Comparison of ENCODE assay signal across 7 mouse cellular contexts in the genomic region with DNA sequence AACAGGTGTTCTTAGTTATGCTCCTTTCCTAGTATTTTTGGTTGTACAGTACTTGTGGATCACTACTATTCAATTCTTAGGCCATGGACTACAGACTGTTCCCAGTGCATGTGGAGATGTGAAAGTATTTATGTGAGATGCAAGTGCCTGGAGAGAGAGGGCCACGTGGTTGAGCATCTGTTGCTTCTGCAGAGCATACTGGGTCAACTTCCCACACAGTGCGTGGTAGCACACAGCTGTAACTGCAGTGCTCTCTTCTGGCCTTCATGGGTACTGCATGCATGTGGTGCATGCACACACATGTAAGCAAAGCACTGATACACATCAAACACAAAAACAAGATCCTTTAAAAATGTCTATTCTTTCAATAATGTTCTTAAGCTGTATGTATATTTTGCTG. TPM values are rescaled to one million over a fixed set of nuclear protein-coding genes. Genes with fewer than 3 reads are reported as not detected.
DNase-seq lines count a peak whose midpoint lies in the region; ATAC-seq and TF ChIP-seq lines count a peak whose summit lies in the region.

No protein-coding gene starts in this region.

- no peak overlapping the region for H3K4me3 ChIP-seq in kidney, embryonic 14.5 days (ENCODE audit: low read length)
- H3K4me3 ChIP-seq in ES-E14 (ENCODE audit: insufficient read depth in 1 of 2, low read depth in 1 of 2, low read length in 2 of 2, poor library complexity in 1 of 2, severe bottlenecking in 1 of 2) = no peak overlapping the region
- H3K4me3 ChIP-seq in lung, postnatal 0 days (ENCODE audit: low read depth, low read length) = no peak overlapping the region

- WGBS in kidney, embryonic 14.5 days = 83% methylated on average over 2 of the region's 2 CpGs
- 74% methylated on average over 2 of the region's 2 CpGs for WGBS in lung, postnatal 0 days

- no peak for ATAC-seq in kidney, embryonic 14.5 days (ENCODE audit: low FRiP score, low TSS enrichment)
- ATAC-seq in inflammation-experienced regulatory T-cells, adult 6 months = peak; percentile 50
- no peak; the same call in 1 of the 2 replicates for ATAC-seq in lung, postnatal 0 days

- no peak for TF ChIP-seq POLR2A in brain, embryonic 14.5 days (IDR thresholded peaks at IDR 0.05; ENCODE audit: borderline replicate concordance, extremely low read depth, insufficient read depth, insufficient read length, poor library complexity, severe bottlenecking)

- TF ChIP-seq EP300 in lung, postnatal 0 days (IDR thresholded peaks at IDR 0.05) = no peak

- DNase-seq in kidney, adult 18-20 months = peak; percentile 62
- peak; percentile 44 for DNase-seq in ES-E14 (ENCODE audit: low read depth, low spot score)
- DNase-seq in brain, embryonic 14.5 days (ENCODE audit: low read depth) = peak; percentile 11
- DNase-seq in lung, postnatal 0 days (ENCODE audit: low spot score) = peak; percentile 24
- DNase-seq in thymus, postnatal 36 days = peak; percentile 43

- no peaks in the 10 kb centered on the region for H3K27me3 ChIP-seq in kidney, embryonic 14.5 days (ENCODE audit: control insufficient read depth, insufficient read depth, low read length)
- H3K27me3 ChIP-seq in lung, postnatal 0 days (replicated peaks; ENCODE audit: insufficient read depth, low read length) = no peaks in the 10 kb centered on the region

- no peak overlapping the region for H3K9ac ChIP-seq in kidney, embryonic 14.5 days (ENCODE audit: low read depth, low read length)
- no peak overlapping the region for H3K9ac ChIP-seq in ES-E14 (ENCODE audit: insufficient read depth, low read depth, low read length, poor library complexity, severe bottlenecking)
- H3K9ac ChIP-seq in lung, postnatal 0 days (replicated peaks; ENCODE audit: low read depth) = no peak overlapping the region

- H3K4me2 ChIP-seq in kidney, embryonic 14.5 days (replicated peaks; ENCODE audit: low read depth, low read length) = no peak overlapping the region
- H3K4me2 ChIP-seq in lung, postnatal 0 days (replicated peaks; ENCODE audit: low read depth, low read length) = no peak overlapping the region

- H3K9me3 ChIP-seq in kidney, embryonic 14.5 days (ENCODE audit: control insufficient read depth, low read length) = no peaks in the 10 kb centered on the region
- H3K9me3 ChIP-seq in ES-E14 (ENCODE audit: control insufficient read depth, insufficient read depth, low read depth, low read length) = no peaks in the 10 kb centered on the region
- H3K9me3 ChIP-seq in lung, postnatal 0 days (ENCODE audit: low read length) = no peaks in the 10 kb centered on the region

- peak; percentile 38; the same call in 1 of the 2 replicates for TF ChIP-seq CTCF in brain, embryonic 14.5 days (IDR thresholded peaks at IDR 0.05; ENCODE audit: borderline replicate concordance, extremely low read depth, insufficient read depth, insufficient read length)
- peak; percentile 77 for TF ChIP-seq CTCF in lung, postnatal 0 days (IDR thresholded peaks at IDR 0.05)

- H3K36me3 ChIP-seq in kidney, embryonic 14.5 days (ENCODE audit: control insufficient read depth, insufficient read depth, low read length) = peaks cover 64% of the 10 kb centered on the region
- peaks cover 4% of the 10 kb centered on the region; the same call in 1 of the 2 replicates for H3K36me3 ChIP-seq in ES-E14 (ENCODE audit: control insufficient read depth, insufficient read depth, low read length, poor library complexity, severe bottlenecking)
- H3K36me3 ChIP-seq in lung, postnatal 0 days (ENCODE audit: insufficient read depth, low read length) = peaks cover 14% of the 10 kb centered on the region

- no peaks in the 10 kb centered on the region for H3K4me1 ChIP-seq in kidney, embryonic 14.5 days (ENCODE audit: control insufficient read depth, insufficient read depth, low read length)
- H3K4me1 ChIP-seq in ES-E14 (ENCODE audit: control insufficient read depth in 2 of 2, insufficient read depth in 2 of 2, low read length in 2 of 2, poor library complexity in 1 of 2) = no peaks in the 10 kb centered on the region
- no peaks in the 10 kb centered on the region for H3K4me1 ChIP-seq in lung, postnatal 0 days (ENCODE audit: insufficient read depth, low read depth, low read length)

- in situ Hi-C loops in ES-E14 (cut with MboI; ENCODE audit: low sequenced_read_pairs in 2 of 2, unreplicated experiment in 2 of 2) = no loop called here

- no peak overlapping the region for H3K27ac ChIP-seq in kidney, embryonic 14.5 days (ENCODE audit: low read depth, low read length)
- H3K27ac ChIP-seq in ES-E14 (ENCODE audit: insufficient read depth, low read depth, low read length, poor library complexity, severe bottlenecking) = no peak overlapping the region
- H3K27ac ChIP-seq in lung, postnatal 0 days (ENCODE audit: low read length) = no peak overlapping the region

TF ChIP-seq in ES-E14, 5 proteins besides CTCF, POLR2A, EP300 and RAD21:
- peak; percentile 60; the same call in 1 of the 2 replicates for TF ChIP-seq ZC3H11A (IDR thresholded peaks at IDR 0.05; ENCODE audit: borderline replicate concordance, low read depth, low read length)
- no peak for TF ChIP-seq MAFK (IDR thresholded peaks at IDR 0.05; ENCODE audit: insufficient read depth, low read depth, low read length)
- no peak for TF ChIP-seq ZNF384 (IDR thresholded peaks at IDR 0.05; ENCODE audit: low read depth, low read length)
TF ChIP-seq in ES-E14: peak in this region for 1.

RNA-seq across cellular contexts. Expression of a gene that starts 32.6 kb away (rescaled TPM):
- polyA plus RNA-seq in kidney, embryonic 14.5 days (2014; fragmentation: Nextera tagmentation; extraction: Ambion mirVana) = 24.0 and 35.6 TPM in 2 replicates
- 32.6 and 65.0 TPM in 2 replicates for total RNA-seq in ES-E14 (2012; rRNA removed)
- polyA plus RNA-seq in brain, embryonic 14.5 days (2012; rRNA removed) = 78.8 and 84.4 TPM in 2 replicates
- polyA plus RNA-seq in inflammation-experienced regulatory T-cells, adult 6 months (2017; shearing (Covaris generic)) = 10 to 100 TPM; 21.5 to 37.7 (median 28.2) TPM
- 31.6 and 35.4 TPM in 2 replicates for polyA plus RNA-seq in lung, postnatal 0 days (2015; fragmentation: Nextera tagmentation; extraction: Ambion mirVana)

Comparison
In these comparisons a context has a peak if more than half of its experiments do, and no peak if none do; other contexts are left out.
1. DNase-seq: peak in every context shown above with its lines; median percentile 62 in kidney, adult 18-20 months; 44 in ES-E14; 43 in thymus, postnatal 36 days; 24 in lung, postnatal 0 days; 11 in brain, embryonic 14.5 days.